Mouse (Mus musculus): Measurements from ENCODE around the gene Cdc42.

The Cdc42 gene

DNA sequence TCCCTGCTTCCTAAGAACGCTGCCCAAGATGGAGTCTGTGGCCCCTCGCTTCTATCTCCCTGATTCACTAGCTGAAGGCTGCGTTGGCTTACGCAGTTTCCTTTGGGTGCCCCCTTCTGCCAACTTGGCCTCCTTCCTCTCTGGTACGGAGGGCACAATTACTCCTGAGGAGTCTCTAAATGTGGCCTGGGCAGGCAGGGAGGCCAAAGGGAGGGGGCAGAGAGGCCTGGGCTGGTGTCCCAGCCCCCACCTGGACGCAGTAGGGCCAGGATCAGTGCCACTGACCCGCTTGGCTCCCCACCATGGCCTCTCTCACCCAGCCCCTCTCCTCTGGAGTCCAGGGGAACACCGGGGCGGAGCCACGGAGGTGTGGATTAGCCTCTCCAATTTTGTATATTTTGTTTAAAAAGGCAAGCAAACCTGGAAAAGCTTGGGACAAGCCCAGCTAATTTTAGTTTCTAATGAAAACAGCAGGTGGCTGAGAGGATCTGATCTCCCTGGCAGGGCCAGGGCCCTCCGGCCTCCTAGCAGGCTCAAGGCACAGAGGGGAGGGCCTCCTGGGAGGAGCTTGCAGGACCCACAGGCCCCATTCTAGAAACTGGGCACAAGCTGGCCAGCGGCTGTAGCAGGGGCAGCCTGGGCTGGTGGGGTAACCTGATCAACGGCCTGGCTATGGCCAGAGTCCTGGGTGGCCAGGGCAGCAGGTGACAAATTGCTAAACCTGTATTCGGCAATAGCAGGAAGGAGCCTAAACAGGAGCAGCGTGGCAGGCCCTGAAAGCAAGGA, 71.5 kb downstream of the Cdc42 start:
- no peak for DNase-seq (ENCODE audit: low read depth)

DNA sequence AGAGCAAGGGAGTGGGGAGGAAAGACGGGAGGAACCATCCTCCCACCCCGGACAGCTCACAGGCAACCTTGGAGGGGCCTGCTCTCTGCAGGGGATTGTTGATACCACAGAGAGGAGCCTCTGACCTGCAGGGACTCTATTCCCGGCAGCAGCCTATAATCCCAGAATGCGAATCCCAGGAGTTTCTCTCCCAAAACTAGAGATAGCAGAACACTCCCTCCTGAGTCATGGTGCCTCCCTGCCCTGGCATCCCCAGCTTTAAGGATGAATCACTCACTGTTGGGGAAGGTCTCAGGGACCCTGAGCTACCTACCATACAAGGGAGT, 74.2 kb downstream of the Cdc42 start:
- DNase-seq (ENCODE audit: low read depth): no peak

DNA sequence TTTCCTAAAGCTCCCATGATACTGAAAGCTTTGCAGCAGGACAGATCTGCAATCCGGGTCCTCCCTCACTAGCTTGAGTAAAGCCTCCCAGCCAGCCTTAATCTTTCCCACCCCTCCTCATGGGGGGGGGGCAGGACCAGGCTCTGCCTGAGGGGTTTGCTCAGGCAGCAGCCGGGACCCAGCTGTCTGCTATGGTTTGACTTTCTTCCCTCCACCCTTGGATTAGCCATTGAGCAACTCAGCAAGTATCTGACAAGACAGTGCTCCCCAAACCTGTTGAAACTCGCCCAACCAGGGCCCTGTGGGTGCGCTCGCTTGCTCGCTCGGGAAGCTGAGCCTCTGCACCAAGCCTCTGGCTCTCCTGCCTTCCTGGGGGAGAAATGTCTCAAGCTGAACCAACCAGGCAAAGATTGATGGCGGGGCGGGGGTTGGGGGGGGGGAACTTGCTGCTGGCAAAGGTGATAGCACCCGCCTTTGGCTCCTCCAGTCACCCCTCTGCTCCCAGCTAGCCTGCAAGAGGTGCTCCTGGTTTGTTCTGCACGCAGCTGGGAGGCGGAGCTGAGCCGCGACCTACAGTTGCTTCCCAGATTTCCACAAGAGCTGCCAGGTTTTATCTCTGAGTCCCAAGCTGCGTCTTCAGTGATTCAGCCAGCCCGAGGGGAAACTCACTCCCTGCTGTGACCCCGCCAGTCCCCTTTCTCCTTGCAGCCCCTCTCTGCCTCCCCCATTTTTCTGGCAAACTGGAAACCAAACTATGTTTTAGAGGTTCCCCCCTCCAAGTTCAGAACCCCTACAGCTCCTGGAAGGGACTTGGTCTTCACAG, 74.7 kb downstream of the Cdc42 start:
- DNase-seq (ENCODE audit: low read depth): no peak

DNA sequence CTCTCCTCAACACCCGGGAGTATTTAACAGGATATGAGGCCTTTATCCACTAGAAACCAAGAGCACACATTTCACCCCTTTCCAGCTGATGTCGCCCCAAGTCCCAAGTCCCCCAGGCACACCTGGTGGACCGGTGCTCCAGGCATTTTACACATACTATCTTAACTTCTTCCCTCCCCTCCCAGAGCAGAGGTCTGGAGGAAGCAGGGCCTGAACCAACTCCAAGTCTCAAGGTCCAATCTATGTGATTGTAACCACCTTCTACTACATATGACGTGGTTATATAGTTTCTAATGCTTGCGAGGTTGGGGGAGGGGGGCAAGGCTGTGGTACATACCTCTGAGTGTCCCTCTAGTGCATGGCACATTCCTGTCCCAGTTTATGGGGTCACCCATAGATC, 75.4 kb downstream of the Cdc42 start:
- no peak for DNase-seq (ENCODE audit: low read depth)

DNA sequence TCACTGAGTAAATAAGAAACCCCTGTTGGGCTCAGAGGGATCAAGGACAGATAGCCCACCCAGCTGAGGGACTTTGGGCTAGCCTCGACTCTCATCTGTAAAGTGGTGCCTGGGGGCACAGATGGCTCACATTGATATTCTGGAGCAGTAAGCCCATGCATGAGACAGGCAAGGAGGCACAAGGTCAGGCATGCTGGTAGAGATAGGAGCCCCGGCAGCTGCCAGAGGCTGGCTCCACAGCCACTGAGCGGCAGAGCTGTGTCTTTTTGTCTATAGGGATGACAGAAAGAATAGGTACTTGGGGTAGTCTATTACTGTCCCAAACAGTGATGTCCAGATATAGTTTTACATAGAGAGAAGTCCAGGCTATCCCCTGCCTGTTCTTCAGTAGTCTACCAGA, 76.2 kb downstream of the Cdc42 start:
- no peak for DNase-seq (ENCODE audit: low read depth)

DNA sequence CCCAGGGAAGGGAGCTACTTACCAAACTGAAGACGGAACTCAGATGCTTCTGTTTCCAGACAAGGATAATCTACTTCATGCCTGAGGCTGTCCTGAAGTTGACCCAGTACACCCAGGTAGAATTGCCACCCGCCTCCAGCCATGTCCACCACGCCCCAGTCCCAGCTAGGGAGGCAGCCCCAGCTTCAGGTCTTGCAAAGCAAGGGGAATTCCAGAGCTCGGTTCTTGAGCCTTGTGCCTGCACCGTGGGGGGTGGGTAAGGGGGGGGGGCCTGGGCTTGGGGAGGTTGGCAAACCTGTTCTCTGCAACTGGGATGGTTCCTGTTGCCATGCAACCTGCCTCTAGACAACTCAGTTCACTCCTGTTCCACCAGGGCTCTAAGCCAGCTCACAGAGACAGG, 78.2 kb downstream of the Cdc42 start:
- no peak for DNase-seq (ENCODE audit: low read depth)

DNA sequence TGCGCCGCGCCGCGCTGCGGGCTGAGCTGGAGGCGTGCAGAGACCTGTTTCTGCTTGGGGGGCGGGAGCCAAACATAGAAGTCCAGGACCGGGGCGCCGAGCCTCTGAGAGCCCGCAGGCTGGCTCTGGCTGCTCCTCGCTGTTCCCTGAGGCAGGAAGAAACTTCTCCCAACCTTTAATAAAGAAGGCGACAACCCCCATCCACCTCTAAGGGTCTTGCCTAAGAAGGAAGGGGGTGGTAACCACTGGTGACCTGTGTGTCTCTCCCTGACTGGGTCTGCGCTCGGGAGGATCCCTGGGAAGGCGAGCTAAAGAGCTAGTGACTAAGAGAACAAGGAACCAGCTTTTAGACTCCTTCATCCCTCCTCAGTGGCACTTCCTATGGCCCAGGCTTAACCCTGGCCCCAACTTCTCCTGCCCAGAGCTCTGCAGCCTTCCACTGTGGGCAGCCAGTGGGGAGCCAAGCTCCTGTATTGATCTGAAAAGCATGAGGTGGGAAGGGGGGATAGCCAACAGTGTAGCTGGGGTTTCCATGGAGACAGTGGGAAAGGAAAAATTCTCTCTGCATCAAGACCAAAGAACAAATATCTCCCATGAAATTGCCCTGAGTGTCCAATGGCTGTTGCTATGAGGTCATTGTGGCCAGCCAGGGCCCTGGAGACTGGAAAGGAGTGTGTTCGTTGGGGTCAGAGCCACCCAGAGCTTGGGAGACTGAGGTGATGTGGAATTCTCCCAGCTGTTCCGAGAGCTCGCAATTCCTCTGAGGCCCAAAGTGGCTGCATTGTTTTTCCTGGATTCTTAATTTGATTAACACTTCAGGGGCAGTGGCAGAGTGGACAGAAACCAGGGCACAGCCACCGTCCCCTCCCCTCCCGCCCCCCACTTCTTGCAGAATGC, 79.1 kb downstream of the Cdc42 start:
- no peak for DNase-seq (ENCODE audit: low read depth)

DNA sequence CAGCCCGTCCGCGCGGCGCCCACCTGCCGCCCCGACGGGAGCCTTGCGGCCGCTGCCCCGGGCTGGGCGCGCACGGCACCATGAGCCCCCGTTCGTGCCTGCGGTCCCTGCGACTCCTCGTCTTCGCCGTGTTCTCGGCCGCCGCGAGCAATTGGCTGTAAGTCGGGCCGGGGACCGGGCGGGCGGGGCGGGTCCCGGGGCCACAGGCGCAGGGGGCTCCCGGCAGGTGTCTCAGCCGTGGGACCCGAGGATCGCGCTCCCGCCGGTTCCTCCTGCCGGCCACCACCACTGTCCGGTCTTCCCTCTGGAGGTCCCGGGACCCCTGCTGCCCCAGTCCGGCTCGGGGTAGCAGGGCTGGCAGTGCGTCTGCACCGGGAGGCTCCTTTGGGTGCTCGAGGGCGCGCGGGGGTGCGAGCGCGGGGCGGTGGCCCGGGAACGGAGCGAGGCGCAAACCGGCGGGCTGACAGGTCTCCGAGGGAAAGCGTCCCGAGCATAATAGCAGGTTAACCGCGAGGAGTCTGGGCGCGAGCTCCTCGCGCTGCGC, 79.8 kb downstream of the Cdc42 start:
- no peak for DNase-seq (ENCODE audit: low read depth)

DNA sequence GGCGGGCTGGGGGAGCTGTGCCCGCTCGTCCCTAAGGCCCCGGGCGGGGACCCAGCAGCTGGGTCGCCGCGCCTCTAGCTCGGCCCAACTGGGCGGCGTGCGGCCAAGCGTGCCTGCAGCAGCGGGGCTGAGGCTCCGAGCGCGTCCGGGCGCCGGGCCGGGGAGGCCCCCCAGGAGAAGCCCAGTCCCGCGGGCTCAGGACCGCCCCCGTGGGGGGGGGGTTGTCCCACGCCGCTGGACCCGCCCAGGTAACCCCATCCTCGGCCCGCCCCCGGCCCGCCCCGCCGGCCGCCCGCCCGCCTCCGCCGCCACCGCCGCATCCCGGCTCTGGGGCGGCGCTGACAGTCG, 80.4 kb downstream of the Cdc42 start, which contains the start of gene Wnt4:
Gene Wnt4, plus strand, starts transcription at position 324 of the 348 bp plus-strand sequence.
- no peak for DNase-seq (ENCODE audit: low read depth)

DNA sequence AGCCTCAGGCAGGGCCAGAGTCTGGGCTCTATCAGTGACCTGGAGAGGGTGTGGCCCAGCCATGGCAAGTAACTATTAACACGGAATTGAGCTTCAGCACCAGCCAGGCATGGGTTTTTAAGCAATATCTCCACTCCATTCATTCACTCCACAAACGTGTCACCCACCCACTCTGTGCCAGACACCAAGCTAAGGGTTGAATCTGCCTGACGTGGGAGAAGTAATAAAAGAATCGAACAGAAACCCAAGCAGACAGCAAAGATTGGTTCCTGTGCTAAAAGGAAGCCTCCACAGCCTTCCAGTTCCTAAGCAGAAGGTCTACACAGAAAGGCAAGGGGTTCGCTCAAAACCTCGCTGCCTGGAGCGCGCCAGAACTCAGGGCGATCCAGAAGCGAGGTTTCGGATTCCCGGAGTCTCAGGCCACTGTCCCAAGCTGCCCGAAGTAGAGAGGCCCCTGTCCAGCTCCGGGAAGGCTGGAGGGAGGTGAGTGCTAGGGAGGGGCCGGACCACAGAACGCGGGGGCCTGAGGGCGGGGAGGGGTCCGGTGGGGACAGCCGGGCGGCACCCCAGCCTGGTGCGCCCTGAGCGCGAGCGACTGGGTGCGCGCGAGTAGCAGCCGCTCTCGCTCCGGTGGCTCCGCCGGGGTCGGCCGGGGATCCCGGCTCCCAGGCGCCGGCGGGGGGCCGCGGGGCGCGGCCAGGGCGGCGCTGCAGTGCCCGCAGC, 80.9 kb downstream of the Cdc42 start:
- no peak for DNase-seq (ENCODE audit: low read depth)

DNA sequence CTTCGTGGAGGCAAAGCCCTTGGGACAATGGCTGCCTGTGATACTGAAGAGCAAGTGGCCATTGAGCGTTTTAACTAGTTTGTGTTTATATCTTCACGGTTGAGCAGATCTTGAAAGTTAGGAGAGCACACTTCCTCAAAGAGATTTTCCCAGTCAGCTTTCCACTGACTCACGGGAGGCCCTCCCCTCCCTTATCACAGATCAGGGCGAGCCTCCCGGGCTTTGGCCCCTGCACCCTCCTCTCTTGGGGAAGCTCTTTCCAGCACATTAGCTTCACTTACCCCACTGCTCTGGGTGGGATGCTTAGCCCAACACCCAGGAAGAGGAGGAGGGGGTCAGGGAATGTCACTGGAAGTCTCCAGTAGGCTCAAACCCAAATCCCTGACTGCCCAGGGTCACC, 83.2 kb downstream of the Cdc42 start:
- DNase-seq (ENCODE audit: low read depth): no peak

DNA sequence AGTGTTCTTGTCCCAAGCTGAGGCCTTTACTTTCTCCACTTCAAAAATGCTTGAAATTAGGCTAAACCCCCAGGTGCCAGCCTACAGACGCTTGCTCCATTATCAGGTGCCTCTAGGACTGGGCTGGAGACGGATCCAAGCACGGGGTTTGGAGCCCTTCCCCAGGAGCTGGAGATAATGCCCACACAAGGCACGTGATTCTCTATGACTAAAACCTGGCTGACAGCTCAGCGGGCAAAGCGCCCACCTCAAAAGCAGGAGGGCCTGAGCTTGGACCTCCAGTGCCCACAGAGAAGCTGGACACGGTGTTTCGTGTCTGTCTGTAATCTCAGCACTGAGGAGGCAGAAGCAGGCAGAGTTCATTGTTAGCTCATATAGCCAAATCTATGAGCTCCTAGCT, 85.7 kb downstream of the Cdc42 start:
- no peak for DNase-seq (ENCODE audit: low read depth)
